Mouse (Mus musculus) heart, embryonic 11.5 days (tissue): ENCODE results near the gene Ssu72. TPM values are rescaled to one million over a fixed set of nuclear protein-coding genes. Genes with fewer than 3 reads are reported as not detected.

Source experiments
- ATAC-seq: fragments of 200-750 bp; cut with Nextera tagmentation; replicated peaks from 2 replicates; pipeline ENCODE4 v1.8.0; 2017; ENCODE audit warnings: moderate library complexity; ENCODE audit not compliant: insufficient number of reproducible peaks, low FRiP score, low TSS enrichment
- H3K27ac ChIP-seq: fragments of 300-500 bp; sonication (generic); 2 replicates; pipeline ENCODE4 v1.5.1; 2014; ENCODE audit warnings: mild to moderate bottlenecking, low read depth, low read length
- H3K27me3 ChIP-seq: fragments of 300-500 bp; sonication (generic); 2 replicates; pipeline ENCODE4 v1.6.1; 2014; ENCODE audit warnings: mild to moderate bottlenecking, low read length, mixed read lengths; ENCODE audit not compliant: control insufficient read depth, insufficient read depth
- H3K36me3 ChIP-seq: fragments of 300-500 bp; sonication (generic); 2 replicates; pipeline ENCODE4 v1.6.1; 2014; ENCODE audit warnings: mild to moderate bottlenecking, low read length, moderate library complexity, mixed read lengths; ENCODE audit not compliant: control insufficient read depth, insufficient read depth
- H3K4me1 ChIP-seq: fragments of 300-500 bp; sonication (generic); 2 replicates; pipeline ENCODE4 v1.6.1; 2014; ENCODE audit warnings: low read length; ENCODE audit not compliant: control insufficient read depth, insufficient read depth
- H3K4me2 ChIP-seq: fragments of 300-500 bp; sonication (generic); 2 replicates; pipeline ENCODE4 v1.6.1; 2014; ENCODE audit warnings: mild to moderate bottlenecking, moderate library complexity
- H3K4me3 ChIP-seq: fragments of 300-500 bp; sonication (generic); 2 replicates; pipeline ENCODE4 v1.5.1; 2014; ENCODE audit warnings: low read depth, low read length
- H3K9ac ChIP-seq: fragments of 300-500 bp; sonication (generic); 2 replicates; pipeline ENCODE4 v1.6.1; 2014; ENCODE audit warnings: mild to moderate bottlenecking, low read depth, low read length, moderate library complexity
- H3K9me3 ChIP-seq: fragments of 300-500 bp; sonication (generic); replicated peaks from 2 replicates; pipeline ENCODE4 v1.6.1; 2016; ENCODE audit warnings: low read length; ENCODE audit not compliant: control insufficient read depth
- WGBS: fragments of 180-500 bp; shearing (Covaris S2); extraction: QIAGEN DNeasy Blood & Tissue Kit; methylation state at CpG from one replicate; pipeline ENCODE4 v1.1.7; 2014; ENCODE audit not compliant: insufficient replicate concordance; 5-methylcytosine and 5-hydroxymethylcytosine counted together
- polyA plus RNA-seq: library from polyadenylated mRNA; unstranded; fragments of >200 nt; fragmentation: Nextera tagmentation; extraction: Ambion mirVana; gene quantifications from 2 replicates; pipeline ENCODE4 v1.2.1, GENCODE M21; 2014

The Ssu72 gene
- polyA plus RNA-seq, 1 experiment from 2014 or later: 128 TPM

- H3K9ac ChIP-seq: no peak overlapping the region
- peaks cover 32% of the 10 kb centered on the region for H3K4me1 ChIP-seq
- 83% methylated on average over 4 of the region's 4 CpGs for WGBS
- no peak overlapping the region for H3K27ac ChIP-seq
- H3K9me3 ChIP-seq: no peaks in the 10 kb centered on the region
- H3K36me3 ChIP-seq: no peaks in the 10 kb centered on the region
- H3K4me3 ChIP-seq: no peak overlapping the region
- H3K4me2 ChIP-seq: no peak overlapping the region
- H3K27me3 ChIP-seq: peaks cover 11% of the 10 kb centered on the region
- no peak for ATAC-seq
These were observed 74.9 kb downstream of the Ssu72 start for GRCm38 (mm10) chr4:155779498-155779897.

DNA sequence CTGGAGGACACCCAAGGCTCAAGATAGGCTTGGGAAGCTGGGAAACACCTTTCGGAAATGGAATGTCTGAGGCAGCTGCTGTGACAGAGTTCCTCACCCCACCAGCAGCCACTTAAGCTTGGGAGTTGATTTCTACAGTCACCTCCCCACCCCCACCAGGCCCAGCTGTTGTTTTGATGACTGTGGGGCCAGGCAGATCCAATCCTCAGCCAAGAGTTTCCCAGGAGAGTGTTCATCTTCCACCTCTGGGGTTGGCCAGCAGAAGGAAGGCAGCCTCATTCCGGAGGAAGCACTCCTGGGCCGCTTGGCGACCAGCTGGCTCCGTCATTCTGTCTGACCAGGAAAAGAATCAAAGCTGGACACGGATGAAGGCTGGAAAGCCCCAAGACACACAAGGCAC is 76.3 kb downstream of the Ssu72 start:
- no peak for ATAC-seq
- peaks cover 33% of the 10 kb centered on the region for H3K4me1 ChIP-seq
- H3K27me3 ChIP-seq: no peaks in the 10 kb centered on the region
- peak overlapping the region; percentile 29; the same call in 1 of the 2 replicates for H3K9ac ChIP-seq
- no peak overlapping the region for H3K4me3 ChIP-seq
- H3K36me3 ChIP-seq: no peaks in the 10 kb centered on the region
- WGBS: 28% methylated on average over 6 of the region's 6 CpGs
- H3K4me2 ChIP-seq: no peak overlapping the region
- no peaks in the 10 kb centered on the region for H3K9me3 ChIP-seq
- peak overlapping the region; percentile 23; the same call in 1 of the 2 replicates for H3K27ac ChIP-seq

Other genes starting within 250 kb of the Ssu72 start
- gene Tmem52, start 235.7 kb upstream of the Ssu72 start, polyA plus RNA-seq: not detected in 2 replicates
- gene Gnb1, start 213.4 kb upstream of the Ssu72 start, polyA plus RNA-seq: 410 and 416 TPM in 2 replicates
- 57.0 and 58.6 TPM in 2 replicates for gene Nadk, start 142.4 kb upstream of the Ssu72 start, polyA plus RNA-seq
- gene Slc35e2, start 103.4 kb upstream of the Ssu72 start, polyA plus RNA-seq: 7.7 and 9.6 TPM in 2 replicates
- gene Cdk11b, start 79.9 kb upstream of the Ssu72 start, polyA plus RNA-seq: 48.2 and 50.0 TPM in 2 replicates
- gene Gm10563, start 59.4 kb upstream of the Ssu72 start, polyA plus RNA-seq: not detected in 2 replicates
- gene Mmp23, start 51.4 kb upstream of the Ssu72 start, polyA plus RNA-seq: 52.9 and 53.5 TPM in 2 replicates
- 8.9 and 9.7 TPM in 2 replicates for gene Mib2, start 35.6 kb upstream of the Ssu72 start, polyA plus RNA-seq
- gene Fndc10, start 10.5 kb upstream of the Ssu72 start, polyA plus RNA-seq: 1.1 and 1.4 TPM in 2 replicates
- gene Tmem240, start 30.0 kb downstream of the Ssu72 start, polyA plus RNA-seq: 0.47 and 0.68 TPM in 2 replicates
- gene Atad3a, start 56.3 kb downstream of the Ssu72 start, polyA plus RNA-seq: 84.2 and 88.2 TPM in 2 replicates
- gene Vwa1, start 69.9 kb downstream of the Ssu72 start, polyA plus RNA-seq: 0.89 and 1.1 TPM in 2 replicates
- 3.0 and 3.2 TPM in 2 replicates for gene Tmem88b, start 81.1 kb downstream of the Ssu72 start, polyA plus RNA-seq
- gene Ankrd65, start 85.6 kb downstream of the Ssu72 start, polyA plus RNA-seq: not detected in 2 replicates
- 152 and 166 TPM in 2 replicates for gene Mrpl20, start 98.1 kb downstream of the Ssu72 start, polyA plus RNA-seq
- 126 and 129 TPM in 2 replicates for gene Ccnl2, start 107.7 kb downstream of the Ssu72 start, polyA plus RNA-seq
- 121 and 122 TPM in 2 replicates for gene Aurkaip1, start 126.5 kb downstream of the Ssu72 start, polyA plus RNA-seq
- 34.5 and 37.2 TPM in 2 replicates for gene Mxra8, start 134.9 kb downstream of the Ssu72 start, polyA plus RNA-seq
- 5.8 and 6.8 TPM in 2 replicates for gene Dvl1, start 142.6 kb downstream of the Ssu72 start, polyA plus RNA-seq
- gene Tas1r3, start 158.6 kb downstream of the Ssu72 start, polyA plus RNA-seq: 0.11 and 0.18 TPM in 2 replicates
- 12.2 and 12.8 TPM in 2 replicates for gene Cptp, start 164.6 kb downstream of the Ssu72 start, polyA plus RNA-seq
- gene Ints11, start 164.7 kb downstream of the Ssu72 start, polyA plus RNA-seq: 40.7 and 45.6 TPM in 2 replicates
- 30.6 and 32.9 TPM in 2 replicates for gene Pusl1, start 187.0 kb downstream of the Ssu72 start, polyA plus RNA-seq
- 9.2 and 10.2 TPM in 2 replicates for gene Acap3, start 187.0 kb downstream of the Ssu72 start, polyA plus RNA-seq
- 89.5 and 91.6 TPM in 2 replicates for gene Ube2j2, start 239.0 kb downstream of the Ssu72 start, polyA plus RNA-seq